Mouse (Mus musculus): ENCODE results near the gene Vmn1r101. TPM values are rescaled to one million over a fixed set of nuclear protein-coding genes. Genes with fewer than 3 reads are reported as not detected.
"Not testable (repeated sequence)": the region's sequence is repeated elsewhere in the genome, so short reads cannot be mapped to it uniquely, and the experiment has no call there.

The Vmn1r101 gene
- not detected for total RNA-seq (2021)
- long read RNA-seq, experiment 1 = 0 reads
- long read RNA-seq, experiment 2 = 0 reads

GRCm38 (mm10) chr7:20442493-20442892 is at the start of gene Vmn1r101:
Vmn1r101 (minus strand) TSS chr7:20442593.
- not testable (repeated sequence) for DNase-seq

GRCm38 (mm10) chr7:20474825-20475224 is 32.4 kb upstream of the Vmn1r101 start, which contains the start of gene Gm10670:
Gm10670 (minus strand) TSS chr7:20474925.
- DNase-seq = not testable (repeated sequence)

- not testable (repeated sequence) for DNase-seq
These were observed 24.8 kb downstream of the Vmn1r101 start, which contains the start of gene Vmn1r100 for GRCm38 (mm10) chr7:20417642-20418041. Vmn1r100 (plus strand) TSS chr7:20417942.

Other genes starting within 250 kb of the Vmn1r101 start
- not detected for gene Vmn1r95, start 248.9 kb downstream of the Vmn1r101 start, total RNA-seq (2021)
- gene Gm6164, start 237.0 kb downstream of the Vmn1r101 start, total RNA-seq (2021) = not detected
- gene Gm4498, start 208.8 kb downstream of the Vmn1r101 start, total RNA-seq (2021) = not detected
- gene Gm5890, start 179.8 kb downstream of the Vmn1r101 start, total RNA-seq (2021) = not detected
- gene Gm4133, start 108.5 kb downstream of the Vmn1r101 start, total RNA-seq (2021) = not detected
- gene Gm5728, start 67.2 kb downstream of the Vmn1r101 start, total RNA-seq (2021) = not detected
- not detected for gene Vmn1r100, start 24.7 kb downstream of the Vmn1r101 start, total RNA-seq (2021)
- not detected for gene Gm10670, start 32.3 kb upstream of the Vmn1r101 start, total RNA-seq (2021)
- not detected for gene Vmn1r103, start 67.9 kb upstream of the Vmn1r101 start, total RNA-seq (2021)
- not detected for gene Vmn1r104, start 91.2 kb upstream of the Vmn1r101 start, total RNA-seq (2021)
- gene Gm5726, start 103.2 kb upstream of the Vmn1r101 start, total RNA-seq (2021) = not detected
- gene Gm4141, start 133.6 kb upstream of the Vmn1r101 start, total RNA-seq (2021) = not detected
- not detected for gene Gm4513, start 156.4 kb upstream of the Vmn1r101 start, total RNA-seq (2021)
- gene Vmn1r107, start 226.3 kb upstream of the Vmn1r101 start, total RNA-seq (2021) = not detected

All from adrenal gland, postnatal 10 days (tissue).